Mouse (Mus musculus) spleen, adult 18-20 months (tissue): ENCODE measurements around the gene Alpk1.
"Not testable (repeated sequence)": the region's sequence is repeated elsewhere in the genome, so short reads cannot be mapped to it uniquely, and the experiment has no call there.

Source experiments
- DNase-seq, 2 experiments: peaks; one replicate each; pipeline ENCODE4 v3.0.0; 2022; ENCODE audit warnings: mixed read lengths in 2 of 2

The Alpk1 gene

DNA sequence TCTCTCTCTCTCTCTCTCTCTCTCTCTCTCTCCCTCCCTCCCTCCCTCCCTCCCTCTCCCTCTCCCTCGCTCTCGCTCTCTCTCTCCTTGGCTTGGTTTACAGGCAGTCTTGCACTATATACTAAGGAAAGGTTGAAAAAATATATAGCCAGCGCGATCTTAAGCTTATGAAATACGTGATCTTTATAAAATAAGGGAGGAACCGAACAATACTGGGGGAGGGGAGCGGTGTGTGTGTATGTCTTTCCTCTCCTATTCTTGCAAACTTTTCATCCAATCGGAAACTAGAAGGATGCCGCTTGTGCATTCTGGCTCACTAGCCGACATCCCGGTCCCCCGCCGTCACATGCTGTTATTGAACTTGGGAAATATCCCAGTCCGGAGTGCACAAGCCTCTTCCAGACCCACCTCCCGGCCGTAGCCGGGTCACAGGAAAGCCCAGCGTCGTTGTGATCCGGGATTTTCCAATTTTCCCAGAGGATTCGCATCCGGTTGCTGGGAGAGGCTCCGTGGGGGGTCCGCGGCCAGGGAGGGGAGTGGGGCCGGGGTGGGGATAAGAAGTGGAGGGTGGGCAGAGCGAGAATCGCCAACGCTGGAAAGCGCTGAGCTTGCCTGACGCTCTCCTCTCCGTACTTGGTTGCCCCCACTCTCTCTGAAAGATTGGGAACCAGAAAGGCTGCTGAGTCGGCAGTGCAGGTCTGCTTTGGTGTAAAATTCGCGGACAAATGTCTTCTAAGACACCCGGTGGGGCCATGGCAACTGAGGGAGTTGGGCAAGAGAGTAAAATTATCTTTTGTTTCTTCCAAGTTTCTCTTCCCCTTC, 10.1 kb upstream of the Alpk1 start:
- peak; percentile 14 to 31 for DNase-seq

DNA sequence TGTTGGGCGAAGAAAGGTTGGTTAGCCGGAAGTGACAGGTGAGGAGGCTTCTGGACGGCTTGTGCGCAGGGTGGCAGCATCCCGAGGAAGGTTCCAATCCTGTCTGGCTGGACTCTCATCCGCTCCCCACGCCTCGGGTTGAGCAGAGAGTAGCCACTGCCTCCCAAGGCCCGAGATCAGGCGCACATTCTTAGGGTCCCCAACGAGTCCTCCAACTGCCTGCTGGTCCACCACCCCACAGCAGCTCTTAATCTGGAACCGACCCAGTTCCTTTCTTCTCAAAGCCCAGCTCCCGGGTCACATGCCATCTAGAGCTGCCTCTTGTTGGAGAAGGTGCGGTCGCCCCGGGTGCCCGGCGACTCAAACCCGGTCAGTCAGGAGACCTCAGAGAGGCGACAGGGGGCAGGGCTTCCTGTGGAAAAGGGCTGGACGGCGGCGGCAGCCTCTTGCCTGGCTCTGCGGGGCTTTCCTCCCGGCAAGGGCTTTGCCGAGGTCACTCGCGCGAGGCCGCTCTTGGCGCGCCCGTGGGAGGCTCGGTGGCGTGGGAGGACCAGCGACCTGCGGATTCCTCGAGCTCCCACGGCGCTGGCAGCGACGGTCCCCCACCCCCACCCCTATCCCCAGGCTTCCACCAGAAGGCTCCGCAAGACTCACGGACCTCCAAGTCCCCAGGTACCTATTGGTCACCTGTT, 9.3 kb upstream of the Alpk1 start, which contains the start of gene Tifa:
Gene Tifa (plus strand): TSS at position 306 of the 692 bp plus-strand sequence.
- DNase-seq, result peak; percentile 59 to 63

DNA sequence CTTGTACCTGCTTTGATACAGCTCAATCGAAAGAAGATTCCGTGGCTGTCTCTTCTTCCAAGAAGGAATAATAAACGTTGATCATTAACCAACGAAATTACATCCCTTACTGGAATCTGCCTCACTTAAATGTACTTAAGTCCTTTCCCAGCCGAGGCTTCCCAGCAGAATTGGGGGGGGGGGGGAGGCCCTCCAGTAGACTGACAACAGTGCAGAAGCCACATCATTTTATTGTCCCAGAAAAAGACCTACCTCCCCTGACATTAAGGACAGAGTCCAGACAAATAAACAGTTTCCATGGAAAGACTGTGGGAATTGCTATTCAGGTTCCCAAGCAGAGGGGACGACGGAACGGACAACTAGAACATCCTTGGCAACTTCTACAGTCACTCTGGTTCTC, 8.6 kb upstream of the Alpk1 start:
- no peak for DNase-seq

DNA sequence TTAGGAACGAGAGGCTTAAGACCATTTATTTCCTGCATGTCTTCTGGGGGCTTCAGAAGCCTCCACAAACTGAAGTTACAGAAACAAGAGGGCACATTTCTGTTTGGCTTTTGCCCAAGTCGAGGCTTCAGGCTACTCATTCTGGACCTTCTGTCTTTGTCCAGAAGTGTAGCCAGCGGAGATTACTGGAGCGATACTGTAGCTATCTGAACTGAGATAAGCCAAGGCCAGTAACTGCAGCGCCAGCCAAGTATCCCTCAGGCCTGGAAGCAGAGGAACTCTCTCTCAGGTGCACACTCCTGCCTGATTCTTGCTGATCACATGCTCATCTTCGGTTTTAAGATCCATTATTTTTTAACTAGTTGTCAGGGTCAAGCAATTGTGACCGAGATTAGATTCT, 7.7 kb upstream of the Alpk1 start:
- no peak for DNase-seq

DNA sequence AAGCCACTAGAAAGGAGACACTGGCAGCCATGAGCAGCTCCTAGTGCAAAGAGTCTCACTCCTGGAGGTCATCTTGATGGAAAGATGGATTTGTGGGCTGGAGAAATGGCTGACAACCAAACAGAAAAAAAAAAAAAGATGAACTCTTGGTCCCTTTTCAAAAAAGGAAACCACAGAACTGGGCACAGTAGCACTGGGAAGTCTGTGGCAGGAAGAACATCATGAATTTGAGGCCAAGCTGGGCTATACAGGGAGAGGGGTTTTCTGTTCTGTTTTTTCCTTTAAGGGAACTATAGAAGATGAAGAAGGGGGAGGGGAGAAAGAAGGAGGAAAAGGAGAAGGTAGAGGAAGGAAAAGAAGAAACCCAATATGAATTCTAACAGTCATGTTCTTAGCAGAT, 6.7 kb upstream of the Alpk1 start:
- no peak for DNase-seq

DNA sequence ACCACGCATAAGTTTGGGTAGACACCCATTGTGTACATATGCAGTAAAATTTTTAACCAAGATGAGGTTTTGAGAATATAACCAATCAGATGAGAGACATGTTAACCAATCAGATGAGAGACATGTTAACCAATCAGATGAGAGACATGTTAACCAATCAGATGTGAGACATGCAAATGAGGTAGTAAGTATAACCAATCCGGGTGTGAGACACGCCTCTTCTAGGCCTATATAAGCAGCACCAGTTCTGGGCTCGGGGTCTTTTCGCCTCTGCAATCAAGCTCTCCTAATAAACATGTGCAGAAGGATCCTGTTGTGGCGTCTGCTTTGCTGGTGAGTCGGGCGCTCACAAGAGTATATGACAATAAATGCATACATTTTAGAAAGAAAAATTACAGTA, 3.4 kb upstream of the Alpk1 start:
- not testable (repeated sequence) for DNase-seq

DNA sequence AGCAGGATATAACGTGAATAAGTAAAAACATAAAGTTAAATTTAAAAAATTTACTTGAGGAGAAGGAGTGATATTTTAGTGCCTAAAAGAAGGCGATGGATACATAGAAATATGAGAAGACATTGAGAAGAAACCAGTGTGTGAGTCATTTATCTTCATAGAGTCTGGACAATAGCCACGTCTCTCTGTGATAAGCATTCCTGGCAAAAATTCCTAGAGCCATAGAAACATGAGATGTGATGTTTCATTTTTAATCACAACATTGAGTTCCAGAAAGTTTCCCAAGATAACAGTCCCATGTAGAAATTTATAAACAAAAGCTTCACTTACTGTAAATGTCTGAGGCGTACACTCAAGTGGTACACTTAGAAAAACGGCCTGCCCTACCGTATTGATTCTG, 2.6 kb upstream of the Alpk1 start:
- DNase-seq, result no peak

DNA sequence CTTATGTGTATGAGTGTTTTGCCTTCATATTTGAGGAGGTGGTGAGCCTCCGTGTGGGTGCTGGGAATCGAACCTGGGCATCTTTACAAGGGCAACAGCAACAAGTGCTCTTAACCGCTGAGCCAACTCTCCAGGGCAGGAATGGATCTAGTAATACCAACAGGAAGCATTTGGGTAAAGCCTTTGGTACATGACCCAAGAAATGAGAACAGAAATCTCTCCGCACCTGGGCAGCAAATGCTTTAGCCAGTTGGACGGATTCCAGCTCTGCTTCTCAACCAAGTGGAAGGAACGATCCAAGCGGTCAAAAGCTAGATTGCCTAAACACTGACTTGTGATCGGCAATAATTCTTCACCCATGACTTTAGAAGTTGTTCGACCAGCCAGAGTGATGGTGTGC, 594 bp upstream of the Alpk1 start:
- no peak for DNase-seq

DNA sequence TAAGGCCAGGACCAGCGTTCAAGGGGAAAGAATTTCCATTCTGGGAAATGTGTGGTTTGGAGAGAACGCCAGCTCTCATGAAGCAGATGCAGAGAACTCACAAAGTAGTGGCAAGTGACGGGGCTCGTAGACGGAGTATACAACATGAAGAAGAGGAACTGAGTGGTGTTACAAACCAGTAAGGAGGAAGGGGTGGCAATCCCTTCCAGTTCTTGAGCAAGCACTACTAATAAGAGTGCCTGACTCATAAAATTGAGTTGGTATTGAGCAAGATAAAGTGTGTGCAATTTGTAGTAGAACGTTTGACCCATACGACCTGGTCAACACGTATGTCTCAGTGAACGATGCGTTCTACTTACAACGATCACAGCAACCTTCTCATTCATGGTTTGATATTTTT, 11.2 kb downstream of the Alpk1 start:
- DNase-seq, result no peak

DNA sequence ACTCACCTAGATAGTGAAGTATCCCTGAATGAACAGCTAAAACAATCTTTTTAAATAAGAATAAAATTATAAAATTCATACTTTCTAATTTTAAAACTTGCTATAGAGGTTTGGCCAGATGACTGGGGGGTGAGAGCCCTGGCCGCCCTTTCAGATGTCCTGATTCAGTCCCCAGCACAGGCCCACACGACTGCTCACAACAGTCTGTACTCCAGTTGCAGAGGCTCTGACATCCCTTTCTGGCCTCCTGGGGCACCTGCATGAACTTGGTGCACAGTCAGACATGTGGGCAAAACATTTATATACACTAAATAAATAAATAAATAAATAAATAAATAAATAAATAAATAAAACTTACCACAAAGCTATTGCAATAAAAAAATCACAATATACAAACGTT, 14.4 kb downstream of the Alpk1 start:
- no peak for DNase-seq

DNA sequence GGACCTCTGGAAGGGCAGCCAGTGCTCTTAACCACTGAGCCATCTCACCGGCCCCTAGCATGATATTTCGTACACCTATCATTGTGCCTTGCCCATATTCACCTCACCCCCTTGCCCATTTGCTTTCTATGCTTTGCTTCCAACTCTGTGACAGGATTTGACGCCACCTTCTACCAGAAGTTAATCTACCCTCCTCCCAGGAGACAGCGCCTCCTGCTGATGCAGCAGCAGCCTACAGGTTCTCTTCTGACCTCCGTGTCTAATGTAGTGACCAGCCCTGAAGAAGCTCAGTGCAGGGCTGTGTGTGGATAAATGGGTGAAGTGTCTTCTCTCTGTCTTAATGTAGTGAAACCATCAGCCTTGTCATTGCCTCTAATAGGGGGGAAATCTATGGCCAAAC, 15.8 kb downstream of the Alpk1 start:
- no peak for DNase-seq

DNA sequence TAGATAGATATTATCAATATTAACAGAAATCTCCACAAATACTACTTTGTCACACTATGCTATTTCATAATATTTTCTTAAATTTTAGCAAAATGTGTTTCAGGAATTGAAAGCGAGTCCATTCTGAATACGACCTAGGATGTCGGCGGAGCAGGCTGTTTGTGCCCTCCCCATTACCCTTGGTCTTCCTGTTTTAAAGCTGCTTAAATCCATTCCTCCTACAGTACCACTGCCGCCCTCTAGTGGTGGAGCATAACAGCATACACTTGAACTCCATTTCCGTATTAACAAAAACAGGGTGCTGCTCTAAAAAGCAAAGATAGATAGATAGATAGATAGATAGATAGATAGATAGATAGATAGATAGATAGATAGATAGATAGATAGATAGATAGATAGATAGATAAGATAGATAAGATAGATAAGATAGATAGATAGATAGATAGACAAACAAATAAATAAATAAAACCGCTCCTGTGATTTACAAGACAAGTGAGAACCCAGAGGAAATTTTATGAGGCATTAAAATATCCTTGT, 17.2 kb downstream of the Alpk1 start:
- peak; percentile 60 to 76 for DNase-seq

DNA sequence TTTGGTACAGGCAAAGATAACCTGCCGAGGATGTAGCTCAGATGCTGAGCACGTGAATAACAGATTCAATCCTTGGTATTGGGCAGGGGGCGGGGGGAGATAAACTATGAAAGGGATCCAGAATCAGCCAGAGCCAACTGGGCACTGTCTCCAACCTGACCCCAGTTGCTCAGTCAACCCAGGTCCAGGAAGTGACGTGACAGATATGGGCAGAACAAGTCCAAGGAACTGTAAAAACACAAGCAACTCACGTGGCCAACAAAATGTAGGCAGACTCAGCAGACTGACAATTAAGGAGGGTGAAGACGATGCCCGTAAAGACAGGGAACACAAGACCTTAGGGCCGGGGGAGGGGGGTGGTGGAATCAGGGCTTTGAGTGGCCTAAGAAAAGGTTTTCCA, 17.9 kb downstream of the Alpk1 start:
- DNase-seq, result no peak

DNA sequence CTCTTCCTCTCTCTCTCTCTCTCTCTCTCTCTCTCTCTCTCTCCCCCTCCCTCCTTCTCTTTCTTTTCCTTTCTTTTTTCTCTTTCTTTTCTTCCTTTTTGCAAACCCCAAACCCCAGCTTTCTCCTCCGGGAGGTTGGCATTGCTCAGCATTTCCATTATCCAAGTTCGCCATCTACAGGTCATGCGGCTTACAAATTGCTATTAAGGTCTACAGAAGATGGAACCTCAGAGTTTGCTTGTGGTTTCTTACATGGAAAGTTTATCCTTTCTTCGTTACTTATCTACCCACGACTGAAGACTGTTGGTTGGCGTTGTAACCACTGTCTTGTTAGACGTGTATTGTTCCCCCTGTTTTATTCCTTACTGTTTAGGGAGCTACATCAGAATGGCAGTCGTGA, 21.1 kb downstream of the Alpk1 start:
- DNase-seq, result no peak

DNA sequence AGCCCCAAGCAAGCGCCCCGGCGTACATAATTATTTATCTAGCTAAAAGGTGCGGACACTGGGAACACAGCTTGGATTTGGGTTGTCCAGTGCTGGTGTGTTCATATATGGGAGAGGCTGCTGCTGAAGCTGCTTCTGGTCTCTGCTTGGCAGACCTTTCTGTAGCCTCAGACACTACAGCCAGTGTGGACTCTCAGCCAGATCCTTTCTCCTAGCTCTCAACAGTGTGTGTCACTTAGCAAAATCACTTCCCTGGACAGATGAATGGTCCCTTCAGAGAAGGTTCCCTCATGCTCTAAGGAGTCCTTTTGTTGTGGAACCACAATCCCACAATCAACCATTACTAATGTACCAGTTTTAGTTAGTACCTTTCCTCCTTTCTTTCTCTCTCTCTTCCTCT, 21.5 kb downstream of the Alpk1 start:
- no peak for DNase-seq

DNA sequence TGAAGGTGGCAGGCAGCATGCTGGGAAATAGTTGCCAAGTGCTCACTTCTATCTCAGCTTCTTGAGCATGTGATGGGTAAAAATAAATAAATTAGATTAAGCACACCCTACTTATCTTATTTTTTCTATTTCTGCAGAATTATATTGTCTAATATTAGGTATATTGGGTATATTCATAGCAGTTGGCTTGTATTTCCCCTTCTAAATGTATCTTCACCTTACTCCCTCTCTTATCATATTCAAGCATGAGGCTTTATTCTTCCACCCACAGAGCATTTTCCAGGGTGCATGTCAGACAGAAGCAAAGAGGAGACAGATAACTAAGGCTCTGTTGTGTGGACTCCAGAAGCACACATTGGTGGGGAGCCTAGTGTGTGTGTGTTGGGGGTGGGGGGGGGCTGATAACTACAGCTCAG, 22.4 kb downstream of the Alpk1 start:
- DNase-seq, result no peak

DNA sequence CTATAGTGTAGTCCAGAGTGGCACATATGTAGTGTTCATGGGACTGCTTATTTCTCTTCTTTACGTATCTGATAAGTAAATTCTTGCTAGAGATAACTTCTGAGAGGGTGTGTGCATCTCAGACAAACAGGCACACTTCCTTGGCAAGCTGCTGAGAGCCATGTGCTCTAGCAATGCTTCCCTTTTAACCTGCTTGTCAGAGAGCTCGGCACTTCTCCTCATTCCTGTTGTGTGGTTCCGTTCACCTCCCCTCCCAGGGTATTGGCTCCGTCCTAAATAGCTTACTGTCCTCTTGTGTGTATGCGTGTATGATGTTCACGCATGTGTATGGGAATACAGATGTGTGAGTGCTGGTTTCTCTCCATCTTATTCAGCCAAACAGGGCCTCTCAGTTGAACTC, 23.9 kb downstream of the Alpk1 start:
- no peak for DNase-seq

DNA sequence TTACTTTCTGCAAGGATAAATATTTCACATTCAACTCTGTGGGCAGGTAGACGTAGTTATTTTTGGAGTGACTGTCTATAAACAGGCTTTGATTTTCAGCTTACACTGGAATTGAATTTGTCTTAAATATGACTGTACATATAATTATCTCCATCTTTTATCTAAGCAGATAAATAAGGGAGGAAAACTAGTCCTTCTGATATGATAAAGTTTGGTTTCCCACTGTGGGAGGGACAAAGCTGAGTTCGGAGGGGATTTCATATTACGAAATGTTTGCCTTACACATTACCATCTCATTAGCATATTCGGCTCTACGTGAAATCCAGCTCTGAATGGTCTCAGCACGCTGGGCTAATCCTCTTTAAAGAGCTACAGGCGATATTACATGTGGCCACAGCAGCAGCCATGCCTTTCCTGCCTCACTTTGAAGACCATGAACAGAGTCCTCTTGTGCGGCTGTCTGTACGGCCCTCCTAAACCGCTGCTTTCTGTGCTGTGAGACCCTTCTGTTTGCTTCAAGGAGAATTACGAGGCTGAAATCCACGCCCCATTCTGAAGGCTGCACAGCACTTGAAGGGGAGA, 30.3 kb downstream of the Alpk1 start:
- DNase-seq, result no peak

DNA sequence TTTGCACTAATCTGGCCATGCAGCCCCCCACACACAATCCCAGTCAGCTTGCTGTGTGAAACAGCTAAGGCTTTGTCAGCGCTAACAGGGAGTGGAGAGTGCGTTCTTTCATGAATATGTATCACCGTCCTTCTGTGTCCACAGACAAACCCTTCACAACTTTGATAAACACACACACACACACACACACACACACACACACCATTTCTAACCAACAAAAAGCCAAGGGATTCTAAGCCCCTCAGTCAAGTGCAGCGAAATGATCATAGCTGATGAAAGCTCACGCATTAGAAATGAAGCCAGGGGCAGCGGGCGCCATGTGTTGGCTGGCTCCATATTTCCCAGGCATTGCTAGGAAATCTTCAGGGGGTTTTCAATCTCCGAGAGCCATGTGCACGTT, 31.1 kb downstream of the Alpk1 start:
- DNase-seq, result no peak

DNA sequence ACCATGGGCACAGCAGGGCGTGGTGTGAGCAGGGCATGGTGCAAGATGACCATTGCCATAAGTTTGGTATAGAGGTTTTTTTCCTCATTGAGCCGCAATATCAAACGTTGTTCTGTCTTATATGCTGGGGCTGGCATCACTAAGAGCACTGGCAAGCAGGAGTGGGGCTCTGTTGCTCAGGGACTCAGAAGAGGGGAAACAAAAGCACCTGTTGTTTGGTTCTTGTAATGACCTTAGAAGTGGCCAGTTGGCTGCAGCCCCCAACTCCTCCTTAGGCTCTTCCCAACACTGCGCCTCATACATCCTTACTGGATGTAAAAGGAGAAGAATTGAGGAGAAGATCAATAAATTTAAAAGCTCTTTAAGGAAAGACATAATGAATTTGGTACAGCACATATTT, 31.7 kb downstream of the Alpk1 start:
- no peak for DNase-seq

DNA sequence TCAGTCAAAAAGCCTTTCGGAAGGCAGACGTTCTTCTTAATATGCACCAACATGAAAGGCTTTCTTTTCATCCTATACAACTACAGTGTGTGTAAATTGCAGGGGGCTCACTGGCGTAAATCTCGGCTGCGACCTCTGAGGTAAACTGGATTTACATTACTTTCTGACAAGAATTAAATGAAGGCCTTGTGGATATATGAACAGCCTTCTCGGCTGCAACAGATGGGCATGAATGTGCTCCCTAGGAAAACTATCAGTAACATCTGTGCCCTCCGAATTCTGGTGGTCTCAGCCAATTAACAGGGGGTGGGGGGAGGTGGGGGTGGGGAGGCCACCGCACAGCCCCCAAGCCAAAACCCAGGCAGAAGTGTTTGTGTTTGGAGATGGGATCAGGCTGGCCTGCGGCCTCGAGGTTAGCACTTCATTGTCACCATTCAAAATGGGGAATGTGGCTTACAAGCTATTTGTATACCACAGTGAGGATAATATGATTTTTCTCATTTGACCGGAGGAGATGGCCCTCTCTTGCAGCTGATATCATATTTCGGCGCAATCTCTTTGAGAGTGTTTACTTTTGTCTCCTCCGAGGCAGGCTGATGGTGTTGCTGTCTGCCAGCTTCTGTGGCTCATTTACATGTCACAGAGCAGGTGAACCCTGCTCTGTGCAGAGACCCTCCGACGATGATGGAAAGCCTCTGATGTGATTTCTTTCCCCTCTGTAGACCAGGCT, 34.3 kb downstream of the Alpk1 start:
- DNase-seq, result no peak

DNA sequence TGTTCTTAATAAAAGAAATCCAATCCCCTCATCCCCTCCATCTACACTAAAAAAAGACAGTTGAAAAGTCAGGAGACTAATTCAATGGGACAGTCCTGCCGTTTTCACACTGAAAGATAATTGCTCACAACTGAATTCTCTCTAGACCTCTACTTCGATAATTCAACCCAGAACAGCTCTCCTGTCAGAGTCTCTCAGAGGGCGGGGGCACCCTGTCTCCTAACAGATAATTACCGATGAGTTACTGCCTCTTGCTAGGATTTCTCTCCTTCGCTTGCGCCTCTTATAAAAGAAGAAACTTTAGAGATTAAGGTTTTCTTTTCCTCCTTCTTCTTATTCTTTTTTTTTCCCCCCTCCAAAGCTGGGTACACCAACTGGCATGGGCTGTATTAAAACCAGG, 34.8 kb downstream of the Alpk1 start:
- DNase-seq, result no peak
